Mouse (Mus musculus) bone marrow, adult 2 months (tissue): ENCODE data around the gene Cdk5.

Experiments used
- CTCF ChIP-seq: fragments of 200-500 bp; IDR thresholded peaks from 2 replicates; pipeline ENCODE4 v1.5.1; 2011; ENCODE audit warnings: low read length, control low read depth; ENCODE audit not compliant: control insufficient read depth, insufficient read depth
- POLR2A ChIP-seq: fragments of 200-500 bp; IDR thresholded peaks from 2 replicates; pipeline ENCODE4 v1.6.1; 2011; ENCODE audit warnings: low read depth, mild to moderate bottlenecking, control low read depth, low read length, borderline replicate concordance; ENCODE audit not compliant: control insufficient read depth

- TF ChIP-seq POLR2A (no peak), CTCF (no peak)
Observed at GRCm38 (mm10) chr5:24413938-24414337, 9.4 kb downstream of the Cdk5 start.
